Mouse (Mus musculus) CH12.LX (cell line): ENCODE measurements around the gene AC129217.1. TPM values are rescaled to one million over a fixed set of nuclear protein-coding genes. Genes with fewer than 3 reads are reported as not detected.

ENCODE experiments used
- DNase-seq: peaks from one replicate; pipeline ENCODE4 v3.0.0-alpha.2; 2013; ENCODE audit errors: extremely low read depth
- H3K27ac ChIP-seq: 2 replicates; pipeline ENCODE4 v1.5.1; 2012; ENCODE audit warnings: low read depth, mild to moderate bottlenecking, control low read depth, moderate library complexity; ENCODE audit not compliant: insufficient read depth
- H3K27me3 ChIP-seq: replicated peaks from 2 replicates; pipeline ENCODE3; 2012; ENCODE audit warnings: inconsistent platforms
- H3K36me3 ChIP-seq, 2 experiments: replicated peaks in 1 of 2; 2 replicates each; pipeline versions ENCODE3 to v1.6.1; 2012; ENCODE audit warnings: inconsistent platforms in 1 of 2, low read length in 1 of 2, mild to moderate bottlenecking in 1 of 2, mixed read lengths in 1 of 2, moderate library complexity in 1 of 2; ENCODE audit not compliant: control insufficient read depth in 1 of 2, insufficient read depth in 1 of 2
- H3K4me1 ChIP-seq, 2 experiments: 2 replicates each; pipeline ENCODE4 v1.6.1; 2012; ENCODE audit warnings: inconsistent platforms in 1 of 2, moderate library complexity in 1 of 2; ENCODE audit not compliant: insufficient read depth in 2 of 2, control insufficient read depth in 1 of 2
- H3K4me2 ChIP-seq: 2 replicates; pipeline ENCODE4 v1.6.1; 2012; ENCODE audit warnings: low read depth, mild to moderate bottlenecking, control low read depth; ENCODE audit not compliant: poor library complexity, insufficient read depth, severe bottlenecking
- H3K4me3 ChIP-seq, 3 experiments: fragments of 150-350 bp in 1 of 3; sonication (generic) in 1 of 3; replicated peaks in 1 of 3; 2 replicates each; pipeline versions ENCODE3 to v1.5.1; 2011 to 2012; ENCODE audit warnings: low read depth in 2 of 3, low read length in 2 of 3, mild to moderate bottlenecking in 2 of 3, moderate library complexity in 2 of 3, control low read depth in 1 of 3, improper control_type of control experiment in 1 of 3, inconsistent platforms in 1 of 3, mixed read lengths in 1 of 3; ENCODE audit not compliant: poor library complexity in 1 of 3
- H3K79me2 ChIP-seq: replicated peaks from 2 replicates; pipeline ENCODE4 v1.6.1; 2012; ENCODE audit warnings: mild to moderate bottlenecking, moderate library complexity; ENCODE audit not compliant: control insufficient read depth, poor library complexity, insufficient read depth, severe bottlenecking; ENCODE audit errors: extremely low read depth
- H3K9ac ChIP-seq: 2 replicates; pipeline ENCODE4 v1.6.1; 2012; ENCODE audit warnings: low read depth, mild to moderate bottlenecking, control low read depth, moderate library complexity; ENCODE audit not compliant: insufficient read depth
- H3K9me3 ChIP-seq: replicated peaks from 2 replicates; pipeline ENCODE3; 2012; ENCODE audit warnings: low read length, inconsistent platforms, mixed read lengths
- CHD2 ChIP-seq: IDR thresholded peaks from 2 replicates; pipeline ENCODE4 v1.6.1; 2011; ENCODE audit warnings: low read length, improper control_type of control experiment
- CTCF ChIP-seq, 2 experiments: IDR thresholded peaks in 1 of 2; conservative IDR thresholded peaks in 1 of 2; 2 replicates each; pipeline ENCODE4 v1.5.1; 2011 to 2012; ENCODE audit warnings: low read depth in 2 of 2, low read length in 2 of 2, improper control_type of control experiment in 1 of 2, inconsistent platforms in 1 of 2, mild to moderate bottlenecking in 1 of 2, moderate library complexity in 1 of 2
- E2F4 ChIP-seq: IDR thresholded peaks from 2 replicates; pipeline ENCODE4 v1.6.1; 2011; ENCODE audit warnings: low read depth, low read length, improper control_type of control experiment; ENCODE audit not compliant: insufficient replicate concordance
- EP300 ChIP-seq: IDR thresholded peaks from 2 replicates; pipeline ENCODE4 v1.6.1; 2011; ENCODE audit warnings: low read length, improper control_type of control experiment
- HCFC1 ChIP-seq: IDR thresholded peaks from 2 replicates; pipeline ENCODE4 v1.6.1; 2012; ENCODE audit warnings: low read depth, mild to moderate bottlenecking, inconsistent platforms, low read length, improper control_type of control experiment
- JUND ChIP-seq: conservative IDR thresholded peaks from 2 replicates; pipeline ENCODE4 v1.6.1; 2011; ENCODE audit warnings: low read depth, low read length, improper control_type of control experiment
- MAFK ChIP-seq: IDR thresholded peaks from 2 replicates; pipeline ENCODE4 v1.6.1; 2011; ENCODE audit warnings: low read length, improper control_type of control experiment; ENCODE audit not compliant: insufficient replicate concordance
- MAZ ChIP-seq: IDR thresholded peaks from 2 replicates; pipeline ENCODE4 v1.6.1; 2012; ENCODE audit warnings: low read depth, mild to moderate bottlenecking, inconsistent platforms, low read length, improper control_type of control experiment, moderate library complexity
- POLR2A ChIP-seq: IDR thresholded peaks from 2 replicates; pipeline ENCODE4 v1.6.1; 2011; ENCODE audit warnings: low read depth, mild to moderate bottlenecking, improper control_type of control experiment, low read length
- RAD21 ChIP-seq: IDR thresholded peaks from 2 replicates; pipeline ENCODE4 v1.6.1; 2011; ENCODE audit warnings: low read depth, mild to moderate bottlenecking, low read length, improper control_type of control experiment, moderate library complexity
- SMC3 ChIP-seq: IDR thresholded peaks from 2 replicates; pipeline ENCODE4 v1.6.1; 2011; ENCODE audit warnings: low read depth, low read length, improper control_type of control experiment
- TCF12 ChIP-seq: IDR thresholded peaks from 2 replicates; pipeline ENCODE4 v1.6.1; 2014; ENCODE audit warnings: low read depth, mild to moderate bottlenecking, inconsistent platforms, low read length, improper control_type of control experiment
- USF1 ChIP-seq: IDR thresholded peaks from 2 replicates; pipeline ENCODE4 v1.6.1; 2014; ENCODE audit warnings: low read depth, mild to moderate bottlenecking, inconsistent platforms, low read length, improper control_type of control experiment
- dilution Hi-C: fragments of 300-500 bp; cut with MboI; formaldehyde crosslinking; loops from 2 replicates; pipeline ENCODE4 v1.14.3; 2020; ENCODE audit warnings: low sequenced_read_pairs; ENCODE audit not compliant: extremely low pct_unique_long_range_greater_than_20kb, extremely low pct_ligation_motif_present
- in situ Hi-C: fragments of 300-500 bp; cut with MboI; formaldehyde crosslinking; loops from 3 replicates; pipeline ENCODE4 v1.14.3; 2019; ENCODE audit warnings: low sequenced_read_pairs, low pct_ligation_motif_present, low pct_unique_long_range_greater_than_20kb, mixed read lengths
- polyA plus RNA-seq: library from polyadenylated mRNA; unstranded; fragments of >175 nt; gene quantifications from 2 replicates; pipeline ENCODE4 v1.2.1, GENCODE M21; 2012; ENCODE audit warnings: low read depth; ENCODE audit not compliant: insufficient read length
- total RNA-seq, 2 experiments: library from RNA; depleted of rRNA; stranded (reverse); fragments of 300-350 nt in 1 of 2; fragments of >200 nt in 1 of 2; gene quantifications; 2 replicates each; pipeline ENCODE4 v1.2.3; 2012 to 2014

AC129217.1 gene
- total and polyA plus RNA-seq, 3 experiments = 0.25 to 77.4 (median 5.1) TPM

GRCm38 (mm10) chr19:8848356-8848755, 18.8 kb downstream of the AC129217.1 start:
- in situ Hi-C loops (loop anchor here (25.0 kb wide), 1 partner anchor 1014 kb away; no protein-coding TSS in a partner anchor), dilution Hi-C loops (no loop called here)
- no peak for DNase-seq
- H3K36me3 ChIP-seq = peaks cover 37 to 55% of the 10 kb centered on the region in 2 experiments
- no peaks in the 10 kb centered on the region for H3K79me2 ChIP-seq
- no peak overlapping the region for H3K9ac ChIP-seq
- no peak overlapping the region for H3K27ac ChIP-seq
- no peaks in the 10 kb centered on the region for H3K4me1 ChIP-seq
- TF ChIP-seq HCFC1 = no peak
- no peak for TF ChIP-seq SMC3
- TF ChIP-seq RAD21 = no peak
- TF ChIP-seq EP300 = no peak
- H3K27me3 ChIP-seq = no peaks in the 10 kb centered on the region
- H3K4me2 ChIP-seq = no peak overlapping the region
- no peak overlapping the region for H3K4me3 ChIP-seq
- no peaks in the 10 kb centered on the region for H3K9me3 ChIP-seq

DNA sequence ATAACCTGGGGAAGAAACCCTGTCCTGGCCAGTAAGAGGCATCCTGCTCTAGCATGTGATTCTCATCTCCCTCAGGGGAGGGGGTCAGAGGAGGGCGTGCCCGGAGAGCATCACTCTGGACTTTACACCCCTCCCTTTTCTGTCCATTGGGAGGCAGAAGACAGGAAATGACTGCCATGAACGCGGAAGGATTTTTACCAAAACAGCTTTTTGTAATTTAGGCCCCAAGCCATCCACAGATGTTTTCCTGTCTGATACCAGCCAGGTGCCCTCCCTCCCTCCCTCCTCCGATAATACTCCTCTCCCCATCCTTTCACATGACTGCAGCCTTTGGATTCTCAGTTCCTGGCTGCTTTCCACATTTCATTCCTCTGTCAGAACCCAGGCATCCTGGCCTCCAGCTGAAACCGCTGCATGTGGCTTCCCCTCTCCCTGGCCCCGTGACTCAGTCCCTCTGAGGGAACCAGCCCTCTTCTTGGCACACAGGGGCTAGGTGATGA, 20.9 kb downstream of the AC129217.1 start, which contains the start of gene Lrrn4cl:
Gene Lrrn4cl (plus strand): TSS at position 367 of the 500 bp plus-strand sequence.
- Histone ChIP-seq H3K4me2 (no peak within 1 kb of the TSS), H3K4me1 (no peaks in the 10 kb centered on the region), H3K4me3 (no peak within 1 kb of the TSS), H3K9me3 (no peaks in the 10 kb centered on the region), H3K27me3 (no peaks in the 10 kb centered on the region), H3K9ac (no peak within 1 kb of the TSS), H3K27ac (no peak within 1 kb of the TSS), H3K36me3 (peaks cover 32 to 39% of the 10 kb centered on the region in 2 experiments), H3K79me2 (no peaks in the 10 kb centered on the region)
- TF ChIP-seq CHD2 = no peak
- TF ChIP-seq CTCF (conservative IDR thresholded peaks at IDR 0.05 in 1 of 2, IDR thresholded peaks at IDR 0.05 in 1 of 2; ENCODE audit: low read depth in 2 of 2, low read length in 2 of 2) = no peak
- no peak for TF ChIP-seq E2F4
- TF ChIP-seq POLR2A = no peak
- TF ChIP-seq MAFK = no peak
- no peak for TF ChIP-seq TCF12
- no peak for TF ChIP-seq USF1
- dilution Hi-C loops (no loop called here), in situ Hi-C loops (no loop called here)
- no peak for DNase-seq

DNA sequence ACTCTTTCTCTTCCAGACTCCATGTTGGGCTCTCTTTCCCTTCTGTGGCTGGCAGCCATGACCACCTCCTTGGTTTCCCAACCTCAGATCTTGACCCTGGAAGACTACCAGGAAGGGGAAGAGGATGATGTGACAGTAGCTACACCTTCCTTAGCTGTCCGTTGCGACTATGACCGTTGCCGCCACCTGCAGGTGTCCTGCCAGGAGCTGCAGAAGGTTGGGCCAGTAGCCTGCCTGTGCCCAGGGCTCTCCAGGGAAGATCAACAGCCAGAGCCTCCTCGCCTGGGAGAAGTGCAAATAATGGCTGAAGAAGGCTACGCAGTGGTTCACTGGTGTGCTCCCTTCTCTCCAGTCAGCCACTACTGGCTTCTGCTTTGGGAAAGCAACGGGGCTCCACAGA, 22.1 kb downstream of the AC129217.1 start:
- dilution Hi-C loops = no loop called here
- H3K27ac ChIP-seq = no peak overlapping the region
- H3K4me1 ChIP-seq = no peaks in the 10 kb centered on the region
- no peaks in the 10 kb centered on the region for H3K79me2 ChIP-seq
- H3K4me3 ChIP-seq = no peak overlapping the region
- no peaks in the 10 kb centered on the region for H3K27me3 ChIP-seq
- no peak for TF ChIP-seq MAZ
- peak in 1 of 2 experiments; percentile 47; a peak in 2 of 4 replicates for TF ChIP-seq CTCF (conservative IDR thresholded peaks at IDR 0.05 in 1 of 2, IDR thresholded peaks at IDR 0.05 in 1 of 2; ENCODE audit: low read depth in 2 of 2, low read length in 2 of 2)
- peak; percentile 7 for TF ChIP-seq RAD21
- TF ChIP-seq JUND = no peak
- peak; percentile 35 for TF ChIP-seq SMC3
- in situ Hi-C loops = no loop called here
- H3K9me3 ChIP-seq = no peaks in the 10 kb centered on the region
- DNase-seq = no peak
- H3K4me2 ChIP-seq = no peak overlapping the region
- H3K36me3 ChIP-seq = peaks cover 20 to 27% of the 10 kb centered on the region in 2 experiments
- no peak overlapping the region for H3K9ac ChIP-seq
